Comparison of ENCODE assay signal across 1 mouse cellular context in genomic region chr6:128837454-128838341, GRCm38 (mm10).
A peak's percentile ranks its signal among the peaks of the same experiment; 100 is the strongest.
TF ChIP-seq lines count a peak whose summit lies in the region.

No protein-coding gene starts in this region.

TF ChIP-seq in MEL, 35 proteins besides CTCF, POLR2A, EP300 and RAD21 (continued from another document):
- TF ChIP-seq UBTF (IDR thresholded peaks at IDR 0.05; ENCODE audit: borderline replicate concordance, insufficient read depth, low read depth, low read length) (0 out of 2 replicates have a peak, but pooled peaks have one; percentile 30), MYC (IDR thresholded peaks at IDR 0.05; ENCODE audit: low read depth, low read length) (no peak), ETS1 (IDR thresholded peaks at IDR 0.05; ENCODE audit: low read depth, low read length) (no peak), ZMIZ1 (IDR thresholded peaks at IDR 0.05; ENCODE audit: low read depth, low read length) (no peak), MEF2A (IDR thresholded peaks at IDR 0.05; ENCODE audit: extremely low read depth, insufficient replicate concordance, low read depth, low read length, poor library complexity, severe bottlenecking) (no peak), MXI1 (IDR thresholded peaks at IDR 0.05; ENCODE audit: low read depth, low read length) (peak; percentile 32; the same call in 1 of the 2 replicates), TBP (IDR thresholded peaks at IDR 0.05; ENCODE audit: low read depth, low read length) (0 out of 2 replicates have a peak, but pooled peaks have one; percentile 20), TAL1 (IDR thresholded peaks at IDR 0.05; ENCODE audit: low read length) (no peak), GATA1 (IDR thresholded peaks at IDR 0.05; ENCODE audit: low read depth, low read length) (no peak)
